Mouse (Mus musculus) macrophage (primary cell): Measurements from ENCODE around the gene Foxj1. TPM values are rescaled to one million over a fixed set of nuclear protein-coding genes. Genes with fewer than 3 reads are reported as not detected.

ENCODE experiments used
- H3K27ac ChIP-seq: fragments of 350-480 bp; formaldehyde crosslinking; 2 replicates; pipeline ENCODE4 v1.9.0; 2021
- H3K36me3 ChIP-seq: fragments of 350-480 bp; formaldehyde crosslinking; 2 replicates; pipeline ENCODE4 v1.9.0; 2021; ENCODE audit errors: inconsistent target
- H3K4me3 ChIP-seq: fragments of 350-480 bp; formaldehyde crosslinking; 2 replicates; pipeline ENCODE4 v1.9.0; 2021; ENCODE audit errors: inconsistent target
- H3K79me2 ChIP-seq: fragments of 350-480 bp; formaldehyde crosslinking; 2 replicates; pipeline ENCODE4 v1.9.0; 2021; ENCODE audit errors: inconsistent target
- WGBS: methylation state at CpG from one replicate; pipeline ENCODE4 v1.1.7; 2026; ENCODE audit warnings: inconsistent platforms; ENCODE audit not compliant: missing documents; 5-methylcytosine and 5-hydroxymethylcytosine counted together
- polyA plus RNA-seq: library from polyadenylated mRNA; stranded (reverse); fragments of 250-400 nt; gene quantifications from 3 replicates; pipeline ENCODE4 v1.2.4, GENCODE M21; 2018; ENCODE audit warnings: inconsistent platforms

Foxj1 gene
- polyA plus RNA-seq, 1 experiment from 2014 or later, result not detected

- Histone ChIP-seq H3K79me2 (no peaks in the 10 kb centered on the region), H3K4me3 (no peak overlapping the region), H3K36me3 (peaks cover 75% of the 10 kb centered on the region), H3K27ac (no peak overlapping the region)
- WGBS, result 95% methylated on average over 6 of the region's 6 CpGs
Measured at GRCm38 (mm10) chr11:116298621-116299020, 36.6 kb downstream of the Foxj1 start.

- WGBS, result 93% methylated on average over 11 of the region's 11 CpGs
- Histone ChIP-seq H3K36me3 (peaks cover 71% of the 10 kb centered on the region), H3K79me2 (no peaks in the 10 kb centered on the region), H3K27ac (no peak overlapping the region), H3K4me3 (no peak overlapping the region)
Measured at GRCm38 (mm10) chr11:116298221-116298620, 37.0 kb downstream of the Foxj1 start.

GRCm38 (mm10) chr11:116297017-116297416 lies 38.2 kb downstream of the Foxj1 start:
- WGBS, result 88% methylated on average over 3 of the region's 3 CpGs
- Histone ChIP-seq H3K79me2 (no peaks in the 10 kb centered on the region), H3K4me3 (no peak overlapping the region), H3K36me3 (peaks cover 71% of the 10 kb centered on the region; the same call in 1 of the 2 replicates), H3K27ac (no peak overlapping the region)

- 95% methylated on average over 8 of the region's 8 CpGs for WGBS
- Histone ChIP-seq H3K36me3 (peaks cover 69% of the 10 kb centered on the region; the same call in 1 of the 2 replicates), H3K79me2 (no peaks in the 10 kb centered on the region), H3K27ac (no peak overlapping the region), H3K4me3 (no peak overlapping the region)
Measured at GRCm38 (mm10) chr11:116296191-116296734, 38.9 kb downstream of the Foxj1 start.

- H3K79me2 ChIP-seq, result no peaks in the 10 kb centered on the region
- H3K27ac ChIP-seq, result no peak overlapping the region
- no peak overlapping the region for H3K4me3 ChIP-seq
- peaks cover 72% of the 10 kb centered on the region for H3K36me3 ChIP-seq
- 49% methylated on average over 5 of the region's 5 CpGs for WGBS
Measured at GRCm38 (mm10) chr11:116294319-116294718, 40.9 kb downstream of the Foxj1 start.

GRCm38 (mm10) chr11:116293538-116294137 lies 41.6 kb downstream of the Foxj1 start:
- 91% methylated on average over 12 of the region's 12 CpGs for WGBS
- peaks cover 71% of the 10 kb centered on the region for H3K36me3 ChIP-seq

GRCm38 (mm10) chr11:116292401-116292800 lies 42.8 kb downstream of the Foxj1 start:
- peaks cover 78% of the 10 kb centered on the region for H3K36me3 ChIP-seq
- WGBS, result 95% methylated on average over 12 of the region's 13 CpGs

More at GRCm38 (mm10) chr11:116293538-116294137, 41.6 kb downstream of the Foxj1 start:
- H3K79me2 ChIP-seq, result no peaks in the 10 kb centered on the region
- no peak overlapping the region for H3K4me3 ChIP-seq
- no peak overlapping the region for H3K27ac ChIP-seq

GRCm38 (mm10) chr11:116290556-116290955 lies 44.6 kb downstream of the Foxj1 start:
- Histone ChIP-seq H3K4me3 (no peak overlapping the region), H3K36me3 (peaks cover 62% of the 10 kb centered on the region), H3K27ac (no peak overlapping the region), H3K79me2 (no peaks in the 10 kb centered on the region)
- 83% methylated on average over 6 of the region's 8 CpGs for whole genome bisulfite sequencing

More at GRCm38 (mm10) chr11:116292401-116292800, 42.8 kb downstream of the Foxj1 start:
- Histone ChIP-seq H3K27ac (no peak overlapping the region), H3K4me3 (no peak overlapping the region), H3K79me2 (no peaks in the 10 kb centered on the region)

- 78% methylated on average over 5 of the region's 5 CpGs for WGBS
- H3K4me3 ChIP-seq, result no peak overlapping the region
- no peak overlapping the region for H3K27ac ChIP-seq
- H3K36me3 ChIP-seq, result peaks cover 43% of the 10 kb centered on the region
- no peaks in the 10 kb centered on the region for H3K79me2 ChIP-seq
Measured at GRCm38 (mm10) chr11:116287351-116287750, 47.8 kb downstream of the Foxj1 start.

GRCm38 (mm10) chr11:116285770-116286191 lies 49.4 kb downstream of the Foxj1 start:
- 82% methylated on average over 7 of the region's 7 CpGs for WGBS
- no peaks in the 10 kb centered on the region for H3K79me2 ChIP-seq
- no peak overlapping the region for H3K4me3 ChIP-seq
- peaks cover 29% of the 10 kb centered on the region for H3K36me3 ChIP-seq
- no peak overlapping the region for H3K27ac ChIP-seq

GRCm38 (mm10) chr11:116283982-116284381 lies 51.2 kb downstream of the Foxj1 start:
- H3K4me3 ChIP-seq, result no peak overlapping the region
- H3K27ac ChIP-seq, result no peak overlapping the region
- WGBS, result 70% methylated on average over 6 of the region's 6 CpGs
- no peaks in the 10 kb centered on the region for H3K79me2 ChIP-seq
- peaks cover 13% of the 10 kb centered on the region; the same call in 1 of the 2 replicates for H3K36me3 ChIP-seq

GRCm38 (mm10) chr11:116282912-116283521 lies 52.2 kb downstream of the Foxj1 start:
- H3K79me2 ChIP-seq, result no peaks in the 10 kb centered on the region
- no peak overlapping the region for H3K4me3 ChIP-seq
- H3K27ac ChIP-seq, result no peak overlapping the region
- peaks cover 3% of the 10 kb centered on the region; the same call in 1 of the 2 replicates for H3K36me3 ChIP-seq
- 12% methylated on average over 48 of the region's 48 CpGs for WGBS

GRCm38 (mm10) chr11:116282089-116282488 lies 53.1 kb downstream of the Foxj1 start:
- H3K4me3 ChIP-seq, result no peak overlapping the region
- no peaks in the 10 kb centered on the region for H3K79me2 ChIP-seq
- no peaks in the 10 kb centered on the region for H3K36me3 ChIP-seq
- WGBS, result 3% methylated on average over 11 of the region's 11 CpGs
- H3K27ac ChIP-seq, result no peak overlapping the region

- Histone ChIP-seq H3K36me3 (no peaks in the 10 kb centered on the region), H3K79me2 (no peaks in the 10 kb centered on the region), H3K27ac (no peak overlapping the region), H3K4me3 (no peak overlapping the region)
- 10% methylated on average over 18 of the region's 18 CpGs for WGBS
Measured at GRCm38 (mm10) chr11:116281671-116282070, 53.5 kb downstream of the Foxj1 start.
